Mouse (Mus musculus): ENCODE measurements around the gene Lrrc73.
A peak's percentile ranks its signal among the peaks of the same experiment; 100 is the strongest.

Lrrc73 gene

DNA sequence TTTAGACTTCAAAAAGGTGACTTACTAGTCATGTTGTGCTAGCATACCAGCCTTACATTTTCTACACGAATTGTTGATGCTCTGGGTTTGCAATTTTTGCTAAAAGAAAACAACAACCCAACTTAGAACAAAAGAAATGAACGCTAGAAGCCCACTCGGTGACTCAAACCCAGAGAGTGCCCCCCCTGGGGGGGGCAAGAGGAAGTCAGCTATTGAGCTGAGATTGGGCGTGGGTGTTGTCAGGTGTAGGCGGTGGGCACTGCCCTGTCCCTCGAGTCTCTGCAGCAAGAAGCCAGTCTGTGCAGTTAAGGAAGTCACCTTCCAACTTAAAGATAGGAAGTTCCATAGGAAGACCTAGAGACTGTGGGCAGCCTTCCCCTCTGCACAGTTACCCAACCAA lies 43.3 kb downstream of the Lrrc73 start:
- no peak for DNase-seq (ENCODE audit: low spot score)

DNA sequence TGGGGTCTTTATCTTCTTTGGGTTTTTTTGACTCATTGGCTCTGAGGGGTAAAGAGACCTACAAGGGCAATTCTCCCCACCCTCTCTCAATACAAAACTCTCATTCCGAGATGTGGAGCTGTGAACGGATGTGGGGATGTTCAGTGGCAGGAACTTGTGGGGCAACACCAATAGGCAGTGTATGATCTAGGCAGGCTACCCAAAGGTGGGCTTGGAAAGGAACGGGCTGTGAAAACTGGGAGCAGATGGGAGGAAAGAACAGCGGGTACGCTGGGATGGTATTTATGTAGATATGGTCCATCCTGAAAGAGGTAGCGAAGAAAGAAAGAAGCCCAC lies 43.7 kb downstream of the Lrrc73 start:
- no peak for DNase-seq (ENCODE audit: low spot score)

DNA sequence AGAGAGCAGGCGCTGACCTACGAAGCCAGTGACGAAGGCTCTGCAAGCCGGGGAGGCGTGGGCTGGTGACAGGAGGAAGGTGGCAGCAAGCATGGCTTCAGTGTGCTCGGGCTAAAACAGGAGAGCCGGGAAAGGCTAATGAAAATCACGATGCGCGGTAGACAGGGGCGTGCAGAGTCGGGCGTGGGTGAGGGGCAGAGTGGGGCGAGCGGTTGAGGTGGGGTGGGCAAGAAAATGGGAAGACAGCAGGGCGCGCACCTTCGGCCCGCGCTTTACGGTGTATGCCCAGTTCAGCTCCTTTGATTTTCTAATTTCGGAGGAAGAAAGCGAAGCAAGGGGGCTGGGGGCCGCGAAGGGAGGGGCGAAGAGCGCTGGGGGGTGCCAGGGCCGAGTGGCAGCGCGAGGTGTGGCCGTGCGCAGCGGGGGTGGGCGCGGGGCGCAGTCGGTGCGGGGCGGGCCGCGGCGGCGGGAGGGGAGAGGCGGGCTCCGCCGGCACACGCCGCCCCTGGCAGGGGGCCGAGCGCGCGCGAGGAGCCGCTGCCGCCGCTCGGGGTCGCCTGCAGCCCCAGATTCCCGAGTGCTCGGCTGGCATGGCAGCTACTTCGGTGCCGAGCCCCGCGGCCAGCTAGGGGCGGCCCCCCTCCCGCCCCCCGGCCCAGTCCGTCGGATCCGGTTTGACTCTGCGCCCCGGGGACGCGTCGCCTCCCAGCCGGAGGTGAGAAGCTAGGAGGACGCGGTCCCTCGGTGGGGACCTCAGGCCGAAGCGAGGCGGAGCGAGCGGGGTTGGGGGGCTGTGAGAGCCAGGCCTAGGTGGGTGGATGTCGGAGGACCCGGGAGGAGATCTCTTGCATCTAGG lies 44.3 kb downstream of the Lrrc73 start, which contains the start of gene Dlk2:
Dlk2 (plus strand) TSS at position 58 of the 856 bp plus-strand sequence.
- peak; percentile 40 for DNase-seq (ENCODE audit: low spot score)

- DNase-seq (ENCODE audit: low spot score) = peak; percentile 94
Measured at GRCm38 (mm10) chr17:46298220-46298913, 45.0 kb downstream of the Lrrc73 start.

- DNase-seq (ENCODE audit: low spot score) = no peak
Measured at GRCm38 (mm10) chr17:46301892-46302291, 48.6 kb downstream of the Lrrc73 start.

DNA sequence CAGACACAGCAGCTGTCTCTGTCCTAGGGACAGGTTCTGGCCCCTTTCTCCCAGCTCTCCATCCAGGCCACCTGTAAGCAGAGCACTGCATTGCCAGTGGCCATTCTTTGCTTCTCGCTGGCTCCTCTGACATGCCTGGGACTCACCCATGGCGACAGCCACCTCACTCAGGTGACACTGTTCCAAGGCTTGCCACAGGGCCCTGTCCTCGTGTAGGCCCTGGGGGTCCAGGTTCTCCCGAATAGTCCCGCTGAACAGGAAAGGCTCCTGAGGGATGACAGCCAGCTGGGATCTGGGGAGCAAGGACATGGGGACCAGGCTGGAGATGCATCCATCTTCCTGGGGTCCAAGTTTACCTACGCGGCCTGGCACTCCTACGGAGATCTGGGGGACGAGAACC lies 50.9 kb downstream of the Lrrc73 start:
- DNase-seq (ENCODE audit: low spot score) = no peak

All from retina, embryonic 14.5 days (tissue).